Mouse (Mus musculus) C2C12 (cell line): ENCODE measurements around the gene Acot2.

Source experiments
- CTCF ChIP-seq: IDR thresholded peaks from one replicate; pipeline ENCODE4 v1.5.1; 2011; ENCODE audit not compliant: control insufficient read depth, insufficient read depth, insufficient read length
- MYOD1 ChIP-seq: IDR thresholded peaks from one replicate; pipeline ENCODE4 v1.6.1; 2011; ENCODE audit warnings: low read depth; ENCODE audit not compliant: control insufficient read depth, insufficient read length
- USF1 ChIP-seq: IDR thresholded peaks from one replicate; pipeline ENCODE4 v1.6.1; 2011; ENCODE audit warnings: low read depth, mild to moderate bottlenecking, control low read depth, moderate library complexity

GRCm38 (mm10) chr12:84023052-84023745 is 35.5 kb downstream of the Acot2 start:
- TF ChIP-seq CTCF (no peak), MYOD1 (no peak), USF1 (no peak)
